Comparison of ENCODE assay signal across 9 mouse cellular contexts in the genomic region with DNA sequence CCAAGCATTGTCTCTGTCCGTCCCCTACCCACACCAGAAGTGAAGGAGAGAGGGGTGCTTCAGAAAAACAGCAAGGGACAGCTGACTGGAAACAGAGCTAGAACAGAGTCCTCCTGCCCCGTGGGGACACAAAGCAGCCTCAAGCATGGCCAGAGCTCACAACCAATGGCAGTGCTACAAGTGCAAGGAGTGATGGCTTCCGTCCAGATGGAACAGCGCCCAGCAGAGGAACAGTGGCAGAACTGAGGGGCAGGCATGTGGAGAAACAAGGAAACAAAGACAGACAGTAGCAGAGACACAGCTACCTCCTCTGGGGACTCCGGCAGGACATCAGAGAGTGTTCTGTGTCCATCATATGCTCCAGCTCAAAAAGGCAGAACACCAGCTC. TPM values are rescaled to one million over a fixed set of nuclear protein-coding genes. Genes with fewer than 3 reads are reported as not detected.
A peak's percentile ranks its signal among the peaks of the same experiment; 100 is the strongest.
DNase-seq lines count a peak whose midpoint lies in the region; ATAC-seq lines count a peak whose summit lies in the region.
"Had no signal": no experiment of that assay in that cellular context is flagged by ENCODE, and none has a peak within 500 bp of the region (broad histone marks: within the 10 kb centered on the region; RNA-seq: fewer than 3 reads in every experiment).

No protein-coding gene starts in this region.

- peak overlapping the region; percentile 54; the same call in 1 of the 2 replicates for H3K9ac ChIP-seq in embryonic facial prominence, embryonic 13.5 days
- H3K9ac ChIP-seq in limb, embryonic 15.5 days, result no peak overlapping the region
- H3K9ac ChIP-seq: stomach, embryonic 15.5 days had no signal

- peak overlapping the region; percentile 44 for H3K27ac ChIP-seq in embryonic facial prominence, embryonic 13.5 days
- no peak overlapping the region for H3K27ac ChIP-seq in embryonic facial prominence, embryonic 10.5 days (replicated peaks)
- 0 out of 2 replicates have a peak overlapping the region, but pooled peaks have one; percentile 30 for H3K27ac ChIP-seq in limb, embryonic 15.5 days
- H3K27ac ChIP-seq: stomach, embryonic 15.5 days had no signal

- no peak for ATAC-seq in embryonic facial prominence, embryonic 13.5 days (ENCODE audit: insufficient number of reproducible peaks, insufficient read depth, low FRiP score, low TSS enrichment, low read depth)
- ATAC-seq in limb, embryonic 15.5 days (ENCODE audit: insufficient number of reproducible peaks, low FRiP score, low TSS enrichment, low read depth), result no peak

- whole genome bisulfite sequencing in embryonic facial prominence, embryonic 13.5 days, result 69% methylated on average over 5 of the region's 5 CpGs
- 74% methylated on average over 5 of the region's 5 CpGs for WGBS in embryonic facial prominence, embryonic 10.5 days
- 70% methylated on average over 5 of the region's 5 CpGs for WGBS in limb, embryonic 15.5 days

- H3K27me3 ChIP-seq in embryonic facial prominence, embryonic 13.5 days, result no peaks in the 10 kb centered on the region
- no peaks in the 10 kb centered on the region for H3K27me3 ChIP-seq in embryonic facial prominence, embryonic 10.5 days (replicated peaks; ENCODE audit: low read depth, poor library complexity, severe bottlenecking)
- no peaks in the 10 kb centered on the region for H3K27me3 ChIP-seq in limb, embryonic 15.5 days
- H3K27me3 ChIP-seq: stomach, embryonic 15.5 days had no signal

- H3K36me3 ChIP-seq in embryonic facial prominence, embryonic 13.5 days, result 0 out of 2 replicates have a peak, but pooled peaks cover under 1% of the 10 kb centered on the region
- H3K36me3 ChIP-seq in embryonic facial prominence, embryonic 10.5 days (replicated peaks), result peaks cover 23% of the 10 kb centered on the region; the same call in 1 of the 2 replicates
- H3K36me3 ChIP-seq in limb, embryonic 15.5 days, result no peaks in the 10 kb centered on the region
- H3K36me3 ChIP-seq: stomach, embryonic 15.5 days had no signal

- H3K4me2 ChIP-seq in embryonic facial prominence, embryonic 13.5 days, result no peak overlapping the region
- no peak overlapping the region for H3K4me2 ChIP-seq in limb, embryonic 15.5 days
- H3K4me2 ChIP-seq: stomach, embryonic 15.5 days had no signal

- no peaks in the 10 kb centered on the region for H3K9me3 ChIP-seq in embryonic facial prominence, embryonic 13.5 days
- H3K9me3 ChIP-seq in embryonic facial prominence, embryonic 10.5 days, result no peaks in the 10 kb centered on the region
- H3K9me3 ChIP-seq in limb, embryonic 15.5 days, result no peaks in the 10 kb centered on the region
- H3K9me3 ChIP-seq: stomach, embryonic 15.5 days had no signal

- H3K4me3 ChIP-seq in embryonic facial prominence, embryonic 13.5 days, result no peak overlapping the region
- no peak overlapping the region for H3K4me3 ChIP-seq in embryonic facial prominence, embryonic 10.5 days
- no peak overlapping the region for H3K4me3 ChIP-seq in limb, embryonic 15.5 days
- H3K4me3 ChIP-seq: stomach, embryonic 15.5 days had no signal

- no peak for DNase-seq in embryonic facial prominence, embryonic 10.5 days (ENCODE audit: low spot score)
- peak; percentile 85 for DNase-seq in cerebellum, adult 8-10 months
- peak; percentile 75 to 85 for DNase-seq in heart, adult 18-20 months
- peak; percentile 82 to 88 for DNase-seq in kidney, adult 8-10 months
- peak; percentile 68 for DNase-seq in ovary, postnatal 36 days (ENCODE audit: low spot score)
- no peak for DNase-seq in thymus, adult 18-20 months

- peaks cover 11% of the 10 kb centered on the region; the same call in 1 of the 2 replicates for H3K4me1 ChIP-seq in embryonic facial prominence, embryonic 13.5 days
- H3K4me1 ChIP-seq in embryonic facial prominence, embryonic 10.5 days, result no peaks in the 10 kb centered on the region
- 0 out of 2 replicates have a peak, but pooled peaks cover 5% of the 10 kb centered on the region for H3K4me1 ChIP-seq in limb, embryonic 15.5 days

RNA-seq across cellular contexts. Expression of a gene that starts 26.1 kb away (rescaled TPM):
- 22.8 and 23.5 TPM in 2 replicates for polyA plus RNA-seq in embryonic facial prominence, embryonic 13.5 days (2015; fragmentation: Nextera tagmentation; extraction: Ambion mirVana)
- 24.5 and 25.3 TPM in 2 replicates for polyA plus RNA-seq in embryonic facial prominence, embryonic 10.5 days (2016; fragmentation: Nextera tagmentation; extraction: Ambion mirVana)
- 10 to 100 TPM; 30.6 to 30.7 TPM for total RNA-seq in heart, adult 18-20 months (2021)
- 13.1 and 16.8 TPM in 2 replicates for polyA plus RNA-seq in limb, embryonic 15.5 days (2015; fragmentation: Nextera tagmentation; extraction: Ambion mirVana)

RNA-seq across cellular contexts. Expression of a gene that starts 46.9 kb away (rescaled TPM):
- polyA plus RNA-seq in embryonic facial prominence, embryonic 13.5 days (2015; fragmentation: Nextera tagmentation; extraction: Ambion mirVana), result 42.9 and 44.9 TPM in 2 replicates
- polyA plus RNA-seq in embryonic facial prominence, embryonic 10.5 days (2016; fragmentation: Nextera tagmentation; extraction: Ambion mirVana), result 29.1 and 30.1 TPM in 2 replicates
- total RNA-seq in heart, adult 18-20 months (2021), result 10 to 100 TPM; 11.9 to 12.8 TPM
- polyA plus RNA-seq in limb, embryonic 15.5 days (2015; fragmentation: Nextera tagmentation; extraction: Ambion mirVana), result 39.8 and 40.9 TPM in 2 replicates

RNA-seq across cellular contexts. Expression of a gene that starts 52.2 kb away (rescaled TPM):
- 138 and 142 TPM in 2 replicates for polyA plus RNA-seq in embryonic facial prominence, embryonic 13.5 days (2015; fragmentation: Nextera tagmentation; extraction: Ambion mirVana)
- 145 and 159 TPM in 2 replicates for polyA plus RNA-seq in embryonic facial prominence, embryonic 10.5 days (2016; fragmentation: Nextera tagmentation; extraction: Ambion mirVana)
- total RNA-seq in heart, adult 18-20 months (2021), result 1 to 10 TPM; 4.7 to 5.1 TPM
- polyA plus RNA-seq in limb, embryonic 15.5 days (2015; fragmentation: Nextera tagmentation; extraction: Ambion mirVana), result 92.6 and 95.8 TPM in 2 replicates

RNA-seq across cellular contexts. Expression of a gene that starts 57.6 kb away (rescaled TPM):
- polyA plus RNA-seq in embryonic facial prominence, embryonic 13.5 days (2015; fragmentation: Nextera tagmentation; extraction: Ambion mirVana), result 23.4 and 24.2 TPM in 2 replicates
- polyA plus RNA-seq in embryonic facial prominence, embryonic 10.5 days (2016; fragmentation: Nextera tagmentation; extraction: Ambion mirVana), result 34.3 and 40.1 TPM in 2 replicates
- total RNA-seq in heart, adult 18-20 months (2021), result 1 to 10 TPM; 6.1 to 8.5 TPM
- polyA plus RNA-seq in limb, embryonic 15.5 days (2015; fragmentation: Nextera tagmentation; extraction: Ambion mirVana), result 24.5 and 29.0 TPM in 2 replicates

Comparison
In these comparisons a context has a peak if more than half of its experiments do, and no peak if none do; other contexts are left out.
1. DNase-seq: peak in cerebellum, adult 8-10 months (single experiment), heart, adult 18-20 months (2 of 2), kidney, adult 8-10 months (2 of 2) and ovary, postnatal 36 days (single experiment); none in embryonic facial prominence, embryonic 10.5 days (single experiment) and thymus, adult 18-20 months (0 of 2).